Mouse (Mus musculus): ENCODE results near the gene Eprs. TPM values are rescaled to one million over a fixed set of nuclear protein-coding genes. Genes with fewer than 3 reads are reported as not detected.
"Not testable (repeated sequence)": the region's sequence is repeated elsewhere in the genome, so short reads cannot be mapped to it uniquely, and the experiment has no call there.

Eprs gene
- 70.6 and 73.8 TPM in 2 replicates for total RNA-seq (2017)

GRCm38 (mm10) chr1:185362677-185363520 lies at the start of gene Eprs:
Gene Eprs, plus strand, starts transcription at chr1:185363044.
- ATAC-seq (ENCODE audit: extremely low read depth, insufficient number of reproducible peaks, low FRiP score, poor library complexity, severe bottlenecking) = peak; percentile 97

- ATAC-seq (ENCODE audit: extremely low read depth, insufficient number of reproducible peaks, low FRiP score, poor library complexity, severe bottlenecking) = no peak
Observed at GRCm38 (mm10) chr1:185314546-185314945, 48.3 kb upstream of the Eprs start.

DNA sequence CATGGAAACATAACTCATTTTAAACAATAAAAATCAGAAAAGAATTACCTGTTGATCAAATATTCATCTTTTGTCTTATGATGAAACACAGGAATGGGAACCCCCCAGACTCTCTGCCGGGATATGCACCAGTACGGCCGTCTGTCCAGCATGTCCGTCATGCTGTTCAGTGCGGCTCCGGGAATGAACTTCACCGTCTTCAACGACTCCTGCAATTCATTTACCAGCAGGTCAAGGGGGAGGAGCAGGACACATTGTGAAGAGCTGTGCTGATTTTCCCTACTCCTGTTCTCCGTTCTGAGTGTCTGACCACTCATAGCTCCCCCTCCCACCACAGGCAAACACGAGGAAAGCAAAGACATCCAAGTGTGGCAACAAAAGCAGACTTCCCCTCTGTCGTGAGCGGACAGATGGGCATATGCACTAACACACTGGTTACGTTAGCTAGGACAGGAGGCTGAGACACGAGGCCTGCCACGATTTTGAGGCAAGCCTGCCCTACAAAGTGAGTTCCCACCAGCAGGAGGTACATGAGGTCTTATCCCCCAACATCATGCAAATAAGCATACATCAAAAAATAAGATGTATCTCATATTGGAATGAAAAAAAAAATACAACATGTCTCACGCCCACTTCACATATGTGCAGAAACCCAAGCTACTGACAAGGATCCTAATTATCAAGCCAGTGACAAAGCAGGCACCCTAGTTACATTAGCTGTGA lies 46.8 kb upstream of the Eprs start:
- no peak for ATAC-seq (ENCODE audit: extremely low read depth, insufficient number of reproducible peaks, low FRiP score, poor library complexity, severe bottlenecking)

DNA sequence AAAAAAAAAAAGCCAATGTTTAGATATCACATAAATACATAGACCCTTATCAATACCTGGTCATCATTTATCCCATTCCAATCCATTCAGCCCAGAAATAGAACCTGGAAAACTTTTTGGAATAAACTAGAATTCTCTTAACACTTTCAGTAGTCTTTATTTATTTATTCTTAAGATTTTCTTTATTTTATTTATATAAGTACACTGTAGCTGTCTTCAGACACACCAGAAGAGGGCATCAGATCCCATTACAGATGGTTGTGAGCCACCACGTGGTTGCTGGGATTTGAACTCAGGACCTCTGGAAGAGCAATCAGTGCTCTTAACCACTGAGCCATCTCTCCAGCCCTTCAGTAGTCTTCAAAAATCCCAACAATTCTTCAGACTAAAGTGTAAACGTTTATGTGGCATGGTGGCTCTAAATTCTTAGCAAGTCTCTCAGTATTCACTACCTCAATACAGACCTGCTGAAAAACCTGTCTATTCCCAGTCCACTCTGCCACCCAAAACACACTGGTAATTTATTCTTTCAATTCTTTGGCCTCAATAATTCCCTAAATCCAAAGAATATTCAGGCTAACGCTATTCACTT lies 35.0 kb upstream of the Eprs start:
- not testable (repeated sequence) for ATAC-seq (ENCODE audit: extremely low read depth, insufficient number of reproducible peaks, low FRiP score, poor library complexity, severe bottlenecking)

DNA sequence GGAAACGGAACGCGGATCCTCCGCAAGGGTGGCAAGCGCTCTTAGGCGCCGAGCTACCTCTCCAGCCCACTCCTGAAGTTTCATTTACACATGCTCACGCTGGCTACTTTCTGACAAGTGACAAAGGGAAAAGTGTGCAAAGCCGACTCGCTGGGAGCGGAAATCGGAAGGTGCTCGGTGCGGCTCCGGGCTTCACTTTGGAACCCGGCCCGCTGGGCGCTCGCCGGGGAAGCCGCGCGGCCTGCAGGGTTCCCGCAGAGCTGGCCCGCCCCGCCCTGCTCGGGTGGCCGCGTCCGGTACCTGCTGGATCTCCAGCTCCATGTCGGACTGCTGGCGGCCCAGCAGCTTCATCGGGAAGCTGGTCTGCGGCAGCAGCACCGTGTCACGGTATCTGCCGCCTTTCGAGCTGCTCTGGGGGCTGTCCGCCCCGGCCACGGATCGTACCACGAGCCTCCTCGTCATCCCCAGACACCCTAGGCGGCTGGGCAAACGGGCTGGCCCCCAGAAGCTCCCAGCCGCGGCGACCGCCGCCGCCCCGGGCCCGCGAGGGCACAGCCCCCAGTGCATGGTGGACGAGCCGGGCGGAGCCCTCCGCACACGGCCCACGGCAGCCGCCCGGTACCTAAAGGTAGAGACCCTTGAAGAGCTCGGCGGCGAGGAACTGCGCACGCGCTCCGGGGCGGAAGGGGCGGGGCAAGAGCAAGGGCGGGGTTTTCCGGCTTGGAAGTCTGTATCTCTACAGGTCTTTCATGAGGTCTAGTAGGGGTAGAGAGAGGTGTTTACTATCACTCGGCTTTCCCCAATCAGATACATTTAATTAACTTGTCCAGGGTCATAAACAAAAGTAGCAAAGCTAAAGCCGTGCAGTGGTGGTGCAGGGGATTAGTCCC lies 33.9 kb upstream of the Eprs start, which contains the start of gene Iars2:
Gene Iars2, minus strand, starts transcription at position 676 of the 890 bp plus-strand sequence.
- peak; percentile 55 for ATAC-seq (ENCODE audit: extremely low read depth, insufficient number of reproducible peaks, low FRiP score, poor library complexity, severe bottlenecking)

- ATAC-seq (ENCODE audit: extremely low read depth, insufficient number of reproducible peaks, low FRiP score, poor library complexity, severe bottlenecking) = no peak
Observed at GRCm38 (mm10) chr1:185329851-185330250, 33.0 kb upstream of the Eprs start.

GRCm38 (mm10) chr1:185331364-185331763 lies 31.5 kb upstream of the Eprs start:
- no peak for ATAC-seq (ENCODE audit: extremely low read depth, insufficient number of reproducible peaks, low FRiP score, poor library complexity, severe bottlenecking)

DNA sequence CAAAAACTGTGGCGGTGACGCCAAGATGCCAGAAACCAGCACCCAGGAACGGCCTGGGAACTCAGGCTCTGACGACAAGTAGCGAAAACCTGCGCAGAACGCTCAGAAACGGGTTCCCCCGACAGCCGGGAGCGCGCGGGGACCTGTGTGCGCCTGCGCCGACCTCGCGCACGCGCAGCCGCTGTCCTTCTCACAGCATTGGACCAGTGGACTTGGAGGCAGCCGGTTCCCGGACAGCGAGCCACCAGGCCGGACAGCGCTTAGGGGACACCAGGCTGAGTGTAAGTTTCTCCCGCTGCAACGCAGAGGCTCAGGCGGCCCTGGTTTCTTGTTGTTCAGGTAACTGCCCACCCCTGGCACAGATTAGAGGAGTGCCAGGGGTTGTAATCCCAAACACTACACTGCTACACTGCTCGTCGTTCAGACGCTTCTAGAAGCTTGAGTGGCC lies 30.8 kb upstream of the Eprs start, which contains the start of gene Bpnt1:
Gene Bpnt1, plus strand, starts transcription at position 167 of the 448 bp plus-strand sequence.
- ATAC-seq (ENCODE audit: extremely low read depth, insufficient number of reproducible peaks, low FRiP score, poor library complexity, severe bottlenecking) = peak; percentile 73

DNA sequence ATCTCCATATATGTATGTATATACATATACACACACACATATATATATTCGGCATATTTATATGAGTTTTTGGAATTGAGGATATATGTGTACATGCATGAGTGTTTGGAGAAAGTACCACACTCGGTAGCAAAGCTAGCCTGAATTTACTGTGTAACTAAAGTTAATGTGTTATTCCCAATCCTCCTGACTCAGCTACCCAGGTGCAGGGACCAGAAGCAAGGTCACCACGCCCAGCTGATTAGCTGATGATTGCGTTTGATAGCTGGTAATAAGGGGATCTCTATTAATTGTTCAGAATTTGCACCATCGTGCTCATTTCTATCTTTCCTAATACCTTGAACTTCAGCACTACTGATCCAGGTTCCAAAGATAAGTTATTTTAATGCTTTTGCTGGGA lies 29.2 kb upstream of the Eprs start:
- ATAC-seq (ENCODE audit: extremely low read depth, insufficient number of reproducible peaks, low FRiP score, poor library complexity, severe bottlenecking) = no peak

- ATAC-seq (ENCODE audit: extremely low read depth, insufficient number of reproducible peaks, low FRiP score, poor library complexity, severe bottlenecking) = no peak
Observed at GRCm38 (mm10) chr1:185334136-185334535, 28.7 kb upstream of the Eprs start.

GRCm38 (mm10) chr1:185335231-185335765 lies 27.5 kb upstream of the Eprs start:
- ATAC-seq (ENCODE audit: extremely low read depth, insufficient number of reproducible peaks, low FRiP score, poor library complexity, severe bottlenecking) = no peak

DNA sequence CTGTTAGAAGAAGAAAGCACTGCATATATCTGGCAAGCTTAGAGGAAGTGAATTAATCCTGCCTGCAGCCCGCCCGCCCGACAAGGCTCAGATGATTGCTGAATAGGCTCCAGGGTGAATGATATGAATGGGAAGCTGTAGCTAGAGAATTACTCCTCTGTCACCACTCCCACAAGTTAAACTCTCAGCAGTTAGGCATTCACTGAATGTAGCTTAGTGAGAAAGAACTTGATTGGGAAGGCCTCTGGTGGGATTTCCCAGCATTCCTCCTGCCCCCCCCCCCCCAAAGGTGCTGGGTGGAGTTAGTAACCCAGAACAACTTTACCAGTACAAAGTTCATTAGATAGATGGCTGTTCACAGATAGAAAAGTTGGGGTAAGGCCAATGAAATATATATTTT lies 26.3 kb upstream of the Eprs start:
- no peak for ATAC-seq (ENCODE audit: extremely low read depth, insufficient number of reproducible peaks, low FRiP score, poor library complexity, severe bottlenecking)

DNA sequence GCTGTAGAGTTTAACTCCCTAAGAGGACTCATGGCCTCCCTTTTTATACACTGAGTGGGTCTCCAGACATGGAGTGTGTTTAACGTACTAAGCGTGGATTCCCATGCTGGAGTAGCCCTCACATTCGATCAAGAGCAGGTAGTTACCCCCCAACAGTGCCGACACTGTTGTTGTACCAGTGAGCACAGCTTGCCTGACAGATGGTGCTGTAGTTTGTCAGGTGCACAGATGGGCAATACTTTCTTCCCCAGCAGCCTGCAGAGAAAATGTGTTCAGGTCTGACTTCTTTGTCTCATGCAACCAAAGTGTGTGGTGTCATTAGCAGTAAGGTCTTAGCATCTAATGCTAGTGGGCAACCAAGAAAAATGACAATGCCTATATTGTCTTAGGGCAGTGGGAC lies 20.4 kb upstream of the Eprs start:
- ATAC-seq (ENCODE audit: extremely low read depth, insufficient number of reproducible peaks, low FRiP score, poor library complexity, severe bottlenecking) = no peak

GRCm38 (mm10) chr1:185343422-185343821 lies 19.4 kb upstream of the Eprs start:
- no peak for ATAC-seq (ENCODE audit: extremely low read depth, insufficient number of reproducible peaks, low FRiP score, poor library complexity, severe bottlenecking)

- ATAC-seq (ENCODE audit: extremely low read depth, insufficient number of reproducible peaks, low FRiP score, poor library complexity, severe bottlenecking) = no peak
Observed at GRCm38 (mm10) chr1:185346188-185346587, 16.7 kb upstream of the Eprs start.

DNA sequence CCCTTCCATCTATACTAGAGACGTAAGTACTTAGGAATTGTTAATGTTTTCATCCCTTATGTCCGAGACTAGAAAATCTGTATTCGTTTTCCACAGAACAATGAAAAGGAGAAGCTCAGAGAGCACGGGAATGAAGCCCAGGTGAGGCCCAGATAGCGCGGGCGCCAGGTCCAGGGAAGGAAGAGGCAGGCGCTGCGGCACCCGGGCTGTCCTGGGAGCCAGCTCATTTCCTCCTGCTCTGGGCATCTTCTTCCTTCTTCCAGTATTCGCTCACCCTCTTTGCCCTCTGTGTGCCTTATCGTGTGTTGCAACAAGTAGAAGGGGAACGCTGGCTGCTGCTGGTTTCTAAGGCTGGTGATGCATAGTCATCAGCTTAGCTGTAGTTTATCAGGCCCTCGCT lies 13.1 kb upstream of the Eprs start:
- no peak for ATAC-seq (ENCODE audit: extremely low read depth, insufficient number of reproducible peaks, low FRiP score, poor library complexity, severe bottlenecking)

GRCm38 (mm10) chr1:185350611-185351010 lies 12.2 kb upstream of the Eprs start:
- ATAC-seq (ENCODE audit: extremely low read depth, insufficient number of reproducible peaks, low FRiP score, poor library complexity, severe bottlenecking) = no peak

DNA sequence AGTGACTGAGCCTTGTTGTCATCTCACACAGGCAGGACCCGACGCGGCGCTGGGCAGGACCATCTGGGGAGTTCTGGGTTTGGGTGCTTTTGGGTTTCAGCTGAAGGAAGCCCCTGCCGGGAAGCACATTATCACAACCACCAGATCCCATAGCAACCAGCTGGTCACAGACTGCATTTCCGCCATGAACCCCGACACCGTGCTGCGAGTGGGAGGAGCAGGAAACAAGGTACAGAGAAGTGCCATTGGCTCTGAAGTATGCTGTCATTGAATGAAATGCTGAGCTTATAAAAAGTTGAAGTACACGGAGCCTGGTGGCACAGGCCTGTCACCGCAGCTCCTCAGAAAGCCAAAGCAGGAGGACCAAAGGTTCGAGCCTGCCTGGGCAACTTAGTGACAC lies 10.7 kb upstream of the Eprs start:
- ATAC-seq (ENCODE audit: extremely low read depth, insufficient number of reproducible peaks, low FRiP score, poor library complexity, severe bottlenecking) = peak; percentile 47; the same call in 1 of the 2 replicates

Data from neutrophil, adult 5-6 weeks (primary cell).